Mouse (Mus musculus) forebrain, embryonic 13.5 days (tissue): ENCODE results near the gene Gm20388. TPM values are rescaled to one million over a fixed set of nuclear protein-coding genes. Genes with fewer than 3 reads are reported as not detected.
A peak's percentile ranks its signal among the peaks of the same experiment; 100 is the strongest.

Source experiments
- ATAC-seq: fragments of 200-750 bp; cut with Nextera tagmentation; 2 replicates; pipeline ENCODE4 v1.8.0; 2017
- H3K27ac ChIP-seq: fragments of 300-500 bp; sonication (generic); 2 replicates; pipeline ENCODE4 v1.5.1; 2015; ENCODE audit warnings: inconsistent platforms, mild to moderate bottlenecking, moderate library complexity
- H3K27me3 ChIP-seq: fragments of 300-500 bp; sonication (generic); 2 replicates; pipeline ENCODE4 v1.6.1; 2015; ENCODE audit warnings: mild to moderate bottlenecking, inconsistent platforms
- H3K36me3 ChIP-seq: fragments of 300-500 bp; sonication (generic); 2 replicates; pipeline ENCODE4 v1.6.1; 2015; ENCODE audit warnings: mild to moderate bottlenecking, inconsistent platforms; ENCODE audit not compliant: poor library complexity, severe bottlenecking
- H3K4me1 ChIP-seq: fragments of 300-500 bp; sonication (generic); 2 replicates; pipeline ENCODE4 v1.6.1; 2015; ENCODE audit warnings: inconsistent platforms
- H3K4me2 ChIP-seq: fragments of 300-500 bp; sonication (generic); 2 replicates; pipeline ENCODE4 v1.6.1; 2015; ENCODE audit warnings: inconsistent platforms, mild to moderate bottlenecking, moderate library complexity
- H3K4me3 ChIP-seq: fragments of 300-500 bp; sonication (generic); 2 replicates; pipeline ENCODE4 v1.5.1; 2015; ENCODE audit warnings: mild to moderate bottlenecking, inconsistent platforms
- H3K9ac ChIP-seq: fragments of 300-500 bp; sonication (generic); 2 replicates; pipeline ENCODE4 v1.6.1; 2015; ENCODE audit warnings: mild to moderate bottlenecking, inconsistent platforms
- H3K9me3 ChIP-seq: fragments of 300-500 bp; sonication (generic); replicated peaks from 2 replicates; pipeline ENCODE4 v1.6.1; 2016; ENCODE audit warnings: inconsistent platforms
- WGBS: fragments of 180-500 bp; shearing (Covaris S2); methylation state at CpG from one replicate; pipeline ENCODE4 v1.1.7; 2015; 5-methylcytosine and 5-hydroxymethylcytosine counted together
- polyA plus RNA-seq: library from polyadenylated mRNA; unstranded; fragments of >200 nt; fragmentation: Nextera tagmentation; extraction: Ambion mirVana; gene quantifications from 2 replicates; pipeline ENCODE4 v1.2.1, GENCODE M21; 2015

Gm20388 gene
- polyA plus RNA-seq, 1 experiment from 2014 or later, result 5.6 TPM

- Histone ChIP-seq H3K4me2 (no peak overlapping the region), H3K27ac (no peak overlapping the region), H3K27me3 (peaks cover 44% of the 10 kb centered on the region), H3K4me3 (no peak overlapping the region), H3K9ac (no peak overlapping the region), H3K9me3 (no peaks in the 10 kb centered on the region), H3K36me3 (peaks cover 14% of the 10 kb centered on the region), H3K4me1 (peaks cover 18% of the 10 kb centered on the region)
- no peak for ATAC-seq
- 79% methylated on average over 11 of the region's 11 CpGs for WGBS
Measured at GRCm38 (mm10) chr8:123233760-123234159, 3323.1 kb downstream of the Gm20388 start.

DNA sequence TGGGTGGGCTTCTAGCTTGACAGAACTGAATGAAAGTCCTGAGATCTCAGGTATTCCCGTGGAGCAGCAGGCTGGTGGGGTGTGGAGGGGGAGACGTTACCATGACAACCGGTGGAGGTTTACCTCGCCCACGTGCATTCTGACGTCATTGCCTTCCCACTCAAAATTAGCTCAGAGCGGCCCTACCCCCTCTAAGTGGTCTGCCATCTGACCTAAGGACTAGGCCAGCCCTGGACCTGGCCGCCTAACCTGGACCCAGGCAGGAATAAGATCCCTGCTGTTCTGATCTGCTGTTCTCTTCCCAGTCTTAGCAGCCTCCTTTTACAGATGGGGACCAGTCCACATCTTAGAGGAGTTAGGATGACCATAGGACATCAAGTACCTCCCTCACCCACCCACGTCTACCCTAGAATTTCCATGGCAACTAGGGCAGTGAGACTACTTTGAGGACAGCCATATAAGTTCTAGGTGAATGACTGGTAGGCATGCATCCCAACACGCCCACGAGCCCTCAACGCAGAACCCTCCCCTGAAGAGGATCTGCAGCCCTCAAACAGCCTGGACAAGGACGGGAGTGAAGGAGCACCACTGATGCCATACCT lies 3324.4 kb downstream of the Gm20388 start:
- H3K4me3 ChIP-seq, result peak overlapping the region; percentile 43
- peak overlapping the region; percentile 74 for H3K4me2 ChIP-seq
- peaks cover 44% of the 10 kb centered on the region for H3K27me3 ChIP-seq
- H3K36me3 ChIP-seq, result peaks cover 4% of the 10 kb centered on the region; the same call in 1 of the 2 replicates
- peak; percentile 41; the same call in 1 of the 2 replicates for ATAC-seq
- WGBS, result 25% methylated on average over 13 of the region's 13 CpGs
- peak overlapping the region; percentile 66; the same call in 1 of the 2 replicates for H3K9ac ChIP-seq
- H3K9me3 ChIP-seq, result no peaks in the 10 kb centered on the region
- peaks cover 18% of the 10 kb centered on the region for H3K4me1 ChIP-seq
- no peak overlapping the region for H3K27ac ChIP-seq

GRCm38 (mm10) chr8:123235520-123236497 lies 3325.2 kb downstream of the Gm20388 start, which contains the start of gene Spata2l:
Gene Spata2l (minus strand): TSS chr8:123236233.
- H3K27me3 ChIP-seq, result peaks cover 44% of the 10 kb centered on the region
- H3K4me2 ChIP-seq, result peak within 1 kb of the TSS; percentile 74
- H3K4me1 ChIP-seq, result peaks cover 18% of the 10 kb centered on the region
- peak within 1 kb of the TSS; percentile 66 for H3K9ac ChIP-seq
- 1% methylated on average over 57 of the region's 57 CpGs for WGBS
- H3K4me3 ChIP-seq, result peak within 1 kb of the TSS; percentile 43
- H3K36me3 ChIP-seq, result no peaks in the 10 kb centered on the region
- no peak within 1 kb of the TSS for H3K27ac ChIP-seq
- peak; percentile 62 for ATAC-seq
- H3K9me3 ChIP-seq, result no peaks in the 10 kb centered on the region

GRCm38 (mm10) chr8:123239398-123239797 lies 3328.8 kb downstream of the Gm20388 start:
- H3K36me3 ChIP-seq, result peaks cover 31% of the 10 kb centered on the region
- H3K4me1 ChIP-seq, result peaks cover 18% of the 10 kb centered on the region
- peaks cover 29% of the 10 kb centered on the region for H3K27me3 ChIP-seq
- ATAC-seq, result no peak
- no peak overlapping the region for H3K4me3 ChIP-seq
- no peak overlapping the region for H3K9ac ChIP-seq
- H3K27ac ChIP-seq, result no peak overlapping the region
- no peaks in the 10 kb centered on the region for H3K9me3 ChIP-seq
- WGBS, result 89% methylated on average over 10 of the region's 10 CpGs
- H3K4me2 ChIP-seq, result no peak overlapping the region

DNA sequence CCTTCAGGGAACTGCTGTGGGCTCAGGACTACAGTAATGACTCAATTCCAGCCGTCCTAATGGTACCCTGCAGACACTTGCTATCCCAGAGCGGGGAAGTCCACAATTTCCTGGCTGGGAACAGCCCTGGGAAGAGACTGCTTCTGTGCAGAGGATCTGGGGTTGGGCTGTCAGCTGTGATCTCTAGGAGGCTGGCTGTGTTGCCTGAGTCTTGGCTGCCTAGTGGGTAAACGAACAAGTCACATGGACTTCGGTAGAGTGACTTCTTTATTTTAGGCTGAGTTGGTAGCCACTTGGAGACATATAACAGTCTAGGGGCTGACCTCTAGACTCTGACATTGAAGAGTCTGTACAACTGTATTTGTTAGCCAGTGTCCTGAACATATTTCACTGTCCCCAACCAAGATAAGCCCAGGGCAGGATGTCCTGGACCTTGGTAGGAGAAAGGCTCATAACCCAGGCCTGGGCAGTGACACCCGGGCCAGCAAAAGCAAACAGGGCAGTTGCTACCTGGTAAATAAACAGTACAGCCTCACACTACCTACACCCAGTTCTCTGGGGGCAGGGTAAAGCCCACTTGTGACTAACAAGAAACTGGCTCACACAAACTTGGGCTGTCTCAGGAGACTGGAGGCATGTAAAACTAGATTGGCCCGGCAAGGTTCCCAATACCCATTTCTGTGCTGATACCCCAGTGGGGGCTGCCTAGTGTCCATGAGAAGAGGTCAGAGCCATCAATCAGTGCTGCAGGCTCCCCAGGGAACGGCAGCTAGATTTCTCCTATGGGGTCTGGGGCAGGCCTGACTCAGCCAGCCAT lies 3331.7 kb downstream of the Gm20388 start:
- H3K4me1 ChIP-seq, result no peaks in the 10 kb centered on the region
- H3K4me3 ChIP-seq, result no peak overlapping the region
- ATAC-seq, result no peak
- 88% methylated on average over 7 of the region's 7 CpGs for WGBS
- 0 out of 2 replicates have a peak, but pooled peaks cover under 1% of the 10 kb centered on the region for H3K27me3 ChIP-seq
- H3K27ac ChIP-seq, result no peak overlapping the region
- H3K4me2 ChIP-seq, result no peak overlapping the region
- H3K36me3 ChIP-seq, result peaks cover 60% of the 10 kb centered on the region
- H3K9me3 ChIP-seq, result no peaks in the 10 kb centered on the region
- H3K9ac ChIP-seq, result no peak overlapping the region

DNA sequence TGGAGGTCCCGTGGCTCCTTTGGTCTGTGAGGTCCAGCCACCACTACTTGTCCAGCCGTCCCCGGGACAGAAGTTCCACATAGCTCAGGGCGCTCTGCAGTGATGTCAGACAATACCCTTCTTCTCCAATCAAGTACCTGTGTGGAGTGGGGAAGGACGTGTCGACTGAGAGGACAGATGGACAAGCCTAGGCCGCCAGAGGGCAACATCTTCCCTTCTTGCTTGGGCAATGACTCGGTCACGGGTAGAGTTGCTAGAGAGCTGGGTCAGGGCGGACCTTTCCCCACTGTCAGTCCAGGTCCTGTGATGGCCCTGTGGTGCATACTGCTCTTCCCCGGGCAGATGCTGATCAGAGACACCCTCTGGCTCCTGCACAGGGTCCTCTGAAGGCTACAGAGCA lies 3332.4 kb downstream of the Gm20388 start:
- Histone ChIP-seq H3K9ac (no peak overlapping the region), H3K4me3 (no peak overlapping the region), H3K4me2 (no peak overlapping the region), H3K36me3 (peaks cover 68% of the 10 kb centered on the region), H3K9me3 (no peaks in the 10 kb centered on the region), H3K4me1 (no peaks in the 10 kb centered on the region), H3K27me3 (no peaks in the 10 kb centered on the region), H3K27ac (no peak overlapping the region)
- ATAC-seq, result no peak
- WGBS, result 61% methylated on average over 11 of the region's 11 CpGs

DNA sequence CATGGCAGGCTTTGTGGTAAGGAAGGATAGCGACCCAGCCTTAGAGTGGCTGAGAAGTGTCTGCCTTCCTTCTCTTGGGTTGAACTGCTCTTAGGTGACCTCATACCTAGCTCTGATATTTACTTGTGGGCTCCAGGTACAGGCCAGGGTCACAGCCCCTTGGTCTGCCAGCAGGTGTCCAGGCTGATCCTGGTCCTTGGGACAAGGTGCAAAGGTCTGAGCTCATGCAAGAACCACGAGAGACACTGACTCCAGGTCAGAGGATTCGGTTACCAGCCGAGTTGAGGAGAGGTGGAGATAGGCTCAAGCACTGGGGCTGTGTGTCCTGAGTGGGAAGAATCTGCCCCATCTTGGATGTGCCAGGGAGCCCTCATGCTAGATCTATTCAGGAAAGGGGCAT lies 3333.7 kb downstream of the Gm20388 start:
- H3K9me3 ChIP-seq, result no peaks in the 10 kb centered on the region
- whole genome bisulfite sequencing, result 90% methylated on average over 4 of the region's 4 CpGs
- no peak overlapping the region for H3K9ac ChIP-seq
- H3K4me2 ChIP-seq, result no peak overlapping the region
- H3K27me3 ChIP-seq, result no peaks in the 10 kb centered on the region
- ATAC-seq, result no peak
- peaks cover 81% of the 10 kb centered on the region for H3K36me3 ChIP-seq
- no peaks in the 10 kb centered on the region for H3K4me1 ChIP-seq
- no peak overlapping the region for H3K27ac ChIP-seq
- H3K4me3 ChIP-seq, result no peak overlapping the region

DNA sequence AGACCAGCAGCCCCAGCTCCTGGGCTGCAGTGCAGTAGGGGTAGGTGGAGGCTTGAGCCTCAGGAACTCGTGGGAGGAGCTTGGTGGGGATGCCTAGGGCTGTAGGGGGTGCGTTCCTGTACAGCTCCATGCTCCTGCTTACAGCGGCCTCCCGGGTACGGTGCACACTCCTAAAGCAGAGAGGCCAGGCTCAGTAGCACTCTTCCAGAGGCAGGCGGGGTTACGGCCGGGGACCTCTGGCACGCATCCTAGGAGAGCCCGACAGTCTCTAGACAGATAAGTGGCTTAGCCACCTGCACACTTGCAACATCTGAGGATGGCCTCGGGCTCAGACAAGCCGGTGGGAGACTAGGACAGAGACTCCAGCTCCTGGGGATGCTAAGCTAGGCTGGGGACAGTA lies 3334.9 kb downstream of the Gm20388 start:
- Histone ChIP-seq H3K4me2 (no peak overlapping the region), H3K9ac (no peak overlapping the region), H3K4me3 (no peak overlapping the region), H3K4me1 (no peaks in the 10 kb centered on the region), H3K27me3 (no peaks in the 10 kb centered on the region), H3K27ac (no peak overlapping the region), H3K36me3 (peaks cover 92% of the 10 kb centered on the region), H3K9me3 (no peaks in the 10 kb centered on the region)
- WGBS, result 94% methylated on average over 12 of the region's 12 CpGs
- ATAC-seq, result no peak

- 96% methylated on average over 6 of the region's 6 CpGs for WGBS
- Histone ChIP-seq H3K9me3 (no peaks in the 10 kb centered on the region), H3K27me3 (no peaks in the 10 kb centered on the region), H3K36me3 (peaks cover 92% of the 10 kb centered on the region), H3K27ac (no peak overlapping the region), H3K4me1 (peaks cover 3% of the 10 kb centered on the region), H3K4me3 (no peak overlapping the region), H3K9ac (no peak overlapping the region), H3K4me2 (no peak overlapping the region)
- no peak for ATAC-seq
Measured at GRCm38 (mm10) chr8:123247748-123248147, 3337.1 kb downstream of the Gm20388 start.

DNA sequence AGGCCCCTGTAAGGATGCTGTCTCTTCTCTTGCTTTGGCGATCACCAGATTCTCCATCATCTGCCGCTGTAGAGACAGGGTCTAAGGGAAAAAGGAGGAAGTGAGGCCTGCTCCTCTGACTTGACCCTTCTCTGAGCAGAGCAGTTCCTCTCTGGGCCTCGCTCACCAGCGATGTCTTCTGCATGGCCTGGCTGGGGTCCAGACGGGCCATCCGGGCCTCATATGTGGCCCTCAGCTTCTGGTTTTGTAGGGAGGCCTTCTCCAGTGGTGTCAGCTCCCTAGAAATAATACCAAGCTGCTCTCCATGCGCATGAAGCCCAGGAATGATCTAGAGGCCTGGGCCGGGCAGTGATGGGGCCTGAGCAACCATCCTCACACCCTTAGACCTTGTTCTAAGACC lies 3338.0 kb downstream of the Gm20388 start:
- Histone ChIP-seq H3K4me3 (no peak overlapping the region), H3K36me3 (peaks cover 84% of the 10 kb centered on the region), H3K4me1 (peaks cover 10% of the 10 kb centered on the region), H3K9ac (no peak overlapping the region), H3K9me3 (no peaks in the 10 kb centered on the region), H3K27me3 (no peaks in the 10 kb centered on the region), H3K27ac (no peak overlapping the region), H3K4me2 (no peak overlapping the region)
- no peak for ATAC-seq
- WGBS, result 94% methylated on average over 8 of the region's 8 CpGs

DNA sequence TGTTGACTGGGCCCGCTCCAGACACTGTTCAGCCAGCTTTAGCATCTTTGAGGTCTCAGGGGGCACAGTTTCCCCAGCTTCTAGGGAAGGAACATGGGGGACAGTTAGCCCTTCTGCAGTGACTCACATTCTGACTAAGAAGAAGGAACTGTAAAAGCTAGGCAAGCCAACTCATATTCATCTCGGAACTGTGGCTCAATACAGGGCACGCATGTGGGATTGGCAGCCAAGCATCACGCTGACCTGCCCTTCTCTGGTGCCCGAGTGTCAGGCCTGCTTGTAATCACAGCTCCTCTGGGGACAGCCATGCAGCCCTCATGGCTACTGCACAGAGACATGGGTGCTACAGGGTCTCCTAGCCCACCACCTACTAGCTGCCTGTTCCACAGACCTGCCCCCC lies 3340.3 kb downstream of the Gm20388 start:
- H3K36me3 ChIP-seq, result peaks cover 60% of the 10 kb centered on the region
- no peaks in the 10 kb centered on the region for H3K9me3 ChIP-seq
- WGBS, result 94% methylated on average over 5 of the region's 5 CpGs
- no peaks in the 10 kb centered on the region for H3K27me3 ChIP-seq
- no peak overlapping the region for H3K27ac ChIP-seq
- H3K4me2 ChIP-seq, result no peak overlapping the region
- ATAC-seq, result no peak
- no peak overlapping the region for H3K9ac ChIP-seq
- no peak overlapping the region for H3K4me3 ChIP-seq
- H3K4me1 ChIP-seq, result peaks cover 23% of the 10 kb centered on the region
